Mouse (Mus musculus) cerebellum, postnatal 4 days (tissue): ENCODE results near the gene Fam98c.
A peak's percentile ranks its signal among the peaks of the same experiment; 100 is the strongest.
"Not testable (repeated sequence)": the region's sequence is repeated elsewhere in the genome, so short reads cannot be mapped to it uniquely, and the experiment has no call there.

ENCODE experiments used
- DNase-seq, 2 experiments: peaks; one replicate each; pipeline ENCODE4 v3.0.0; 2022; ENCODE audit warnings: low spot score in 2 of 2, mixed read lengths in 1 of 2

Fam98c gene

DNA sequence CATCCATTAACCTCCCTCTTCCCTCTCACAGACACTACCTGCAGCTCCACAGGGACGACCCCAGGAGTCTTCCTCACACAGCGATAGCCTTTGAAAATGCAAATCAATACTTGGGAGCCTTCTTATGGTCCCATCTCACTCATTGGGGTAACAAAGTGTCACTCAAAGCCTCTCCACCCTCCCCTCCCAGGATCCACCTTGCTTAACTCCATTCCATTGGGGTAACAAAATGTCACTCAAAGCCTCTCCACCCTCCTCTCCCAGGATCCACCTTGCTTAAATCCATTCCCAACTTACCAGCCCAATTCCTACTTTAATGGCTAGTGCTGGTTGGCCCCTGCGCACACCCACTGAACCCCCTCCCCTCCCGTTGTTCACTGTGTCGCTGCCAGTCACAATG is 2.2 kb upstream of the Fam98c start:
- no peak for DNase-seq

DNA sequence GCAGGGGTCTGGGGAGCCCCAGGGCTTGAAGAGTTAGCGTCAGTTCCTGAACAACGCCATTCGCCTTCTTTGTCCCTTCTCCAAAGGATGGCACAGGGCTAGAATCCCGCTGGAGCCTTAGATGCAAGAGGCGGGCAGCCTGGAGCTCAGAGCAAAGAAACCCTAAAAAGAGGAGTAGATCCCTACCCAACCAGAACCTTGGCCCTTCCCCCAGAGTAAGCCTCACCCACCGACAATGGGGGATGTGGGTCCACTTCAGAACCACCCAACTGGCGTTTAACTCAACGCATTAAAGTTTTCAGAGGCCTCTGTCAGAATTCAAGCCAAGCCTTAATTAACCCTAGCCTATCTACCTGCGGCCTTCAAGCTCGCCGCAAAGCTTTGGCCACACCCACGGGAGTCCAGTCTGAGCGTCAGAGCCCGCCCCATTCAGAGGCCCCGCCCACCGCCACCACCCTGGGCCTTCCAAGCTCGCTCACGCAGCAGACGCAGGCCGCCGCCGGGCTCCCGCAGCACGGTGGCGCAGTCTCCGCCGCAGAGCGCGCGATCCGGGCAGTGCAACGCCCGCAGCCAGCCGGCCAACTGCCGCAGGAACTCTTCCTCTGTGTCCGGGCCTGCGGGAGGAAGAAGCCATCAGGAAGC is 717 bp downstream of the Fam98c start:
- DNase-seq = peak; percentile 66 to 84

DNA sequence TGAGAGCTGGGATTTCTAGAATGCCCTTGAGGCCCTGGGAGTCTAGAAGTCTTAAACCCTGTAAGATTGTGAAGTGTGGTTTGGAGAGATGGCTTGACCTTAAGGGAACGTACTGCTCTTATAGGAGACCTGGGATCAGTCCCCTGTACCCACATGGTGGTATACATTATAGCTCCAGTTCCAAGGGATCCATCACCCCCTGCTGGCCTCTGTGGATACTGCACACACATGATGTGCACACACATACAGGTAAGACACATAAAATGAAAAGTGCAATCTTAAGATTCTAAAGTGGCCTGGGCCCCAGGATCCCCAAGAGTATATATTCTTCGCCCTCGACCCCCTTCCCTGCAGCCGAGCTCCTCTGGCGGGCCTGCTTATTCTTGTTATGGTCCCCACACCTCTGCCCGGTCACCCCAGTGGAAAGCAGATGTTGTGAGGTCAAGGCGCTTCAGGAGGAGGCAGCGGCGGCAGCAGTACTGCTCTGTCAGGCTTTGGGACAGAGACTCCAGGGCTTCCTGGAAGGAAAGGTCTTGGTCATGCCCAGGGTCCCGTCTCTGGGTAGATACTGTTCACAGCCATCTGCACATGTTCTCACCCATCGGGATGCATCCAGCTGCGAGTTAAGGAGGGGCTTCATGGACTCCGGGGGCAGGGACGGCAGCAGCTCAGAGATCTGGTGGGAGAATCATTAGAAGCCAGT is 1.9 kb downstream of the Fam98c start:
- no peak for DNase-seq

GRCm38 (mm10) chr7:29151486-29151885 is 4.5 kb downstream of the Fam98c start:
- DNase-seq = no peak

DNA sequence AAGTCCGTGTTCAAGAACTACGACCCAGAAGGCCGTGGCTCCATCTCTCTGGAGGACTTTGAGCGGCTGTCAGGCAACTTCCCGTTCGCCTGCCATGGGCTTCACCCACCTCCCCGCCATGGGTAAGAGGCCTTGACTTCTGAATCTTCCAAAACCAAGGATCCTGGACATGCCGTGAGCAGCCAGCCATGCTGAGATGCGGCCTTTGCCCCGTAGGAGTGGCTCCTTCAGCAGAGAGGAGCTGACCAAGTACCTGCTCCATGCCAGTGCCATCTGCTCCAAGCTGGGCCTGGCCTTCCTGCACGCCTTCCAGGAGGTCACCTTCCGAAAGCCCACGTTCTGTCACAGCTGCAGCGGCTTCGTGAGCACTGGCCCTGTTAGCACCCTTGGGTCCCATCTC is 7.3 kb downstream of the Fam98c start:
- no peak for DNase-seq

- DNase-seq = no peak
Observed at GRCm38 (mm10) chr7:29146625-29147367, 9.2 kb downstream of the Fam98c start.

GRCm38 (mm10) chr7:29144006-29144405 is 12.0 kb downstream of the Fam98c start:
- no peak for DNase-seq

DNA sequence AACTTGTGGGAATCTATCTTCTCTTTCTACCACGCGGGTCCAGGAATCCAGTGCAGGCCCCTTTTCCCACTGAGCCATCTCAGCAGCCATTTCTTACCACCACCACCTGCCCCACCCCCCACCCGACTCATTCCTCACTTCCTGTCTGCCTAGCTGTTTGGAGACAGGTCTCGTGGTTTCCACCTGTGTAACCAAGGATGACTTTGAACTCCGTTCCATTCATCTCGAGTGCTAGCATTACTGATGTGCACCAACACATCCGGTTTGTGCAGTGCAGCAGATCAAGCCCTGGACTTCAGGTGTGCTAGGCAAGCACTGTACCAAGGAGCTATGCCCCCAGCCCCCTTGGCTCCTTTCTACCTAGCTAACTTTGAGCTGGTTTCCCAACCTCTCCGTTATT is 14.6 kb downstream of the Fam98c start:
- no peak for DNase-seq

DNA sequence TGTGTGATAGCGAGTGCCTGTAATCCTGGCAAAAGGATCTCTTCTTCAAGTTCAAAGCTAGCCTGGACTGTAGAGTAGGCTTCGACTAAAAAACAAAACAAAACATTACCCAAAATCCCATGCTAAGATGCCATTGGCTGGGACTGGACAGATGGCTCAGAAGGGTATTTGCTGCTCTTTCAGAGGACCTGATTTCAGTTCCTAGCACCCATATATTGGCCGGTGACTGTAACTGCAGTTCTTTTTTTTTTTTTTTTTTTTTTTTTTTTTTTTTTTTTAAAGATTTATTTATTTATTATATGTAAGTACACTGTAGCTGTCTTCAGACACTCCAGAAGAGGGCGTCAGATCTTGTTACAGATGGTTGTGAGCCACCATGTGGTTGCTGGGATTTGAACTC is 16.8 kb downstream of the Fam98c start:
- not testable (repeated sequence) for DNase-seq

DNA sequence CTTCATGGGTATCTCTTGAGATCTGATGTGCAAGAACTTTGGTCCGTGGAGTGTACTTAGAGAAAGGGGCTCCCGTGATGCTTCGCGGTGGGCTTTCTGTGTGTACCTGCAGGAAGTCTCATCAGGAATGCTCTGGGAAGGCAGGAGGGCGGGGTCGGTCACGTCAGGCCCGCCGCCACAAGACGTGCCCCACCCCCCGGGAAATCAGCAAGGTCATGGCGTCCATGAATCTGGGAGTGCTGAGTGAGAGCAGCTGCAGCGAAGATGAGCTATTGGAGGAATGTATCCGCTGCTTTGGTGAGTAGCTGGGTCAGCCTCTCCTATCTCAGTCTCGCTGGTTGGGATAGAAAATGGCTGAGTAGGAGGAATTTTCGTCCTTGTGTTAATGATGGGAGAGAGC is 18.6 kb downstream of the Fam98c start:
- no peak for DNase-seq

DNA sequence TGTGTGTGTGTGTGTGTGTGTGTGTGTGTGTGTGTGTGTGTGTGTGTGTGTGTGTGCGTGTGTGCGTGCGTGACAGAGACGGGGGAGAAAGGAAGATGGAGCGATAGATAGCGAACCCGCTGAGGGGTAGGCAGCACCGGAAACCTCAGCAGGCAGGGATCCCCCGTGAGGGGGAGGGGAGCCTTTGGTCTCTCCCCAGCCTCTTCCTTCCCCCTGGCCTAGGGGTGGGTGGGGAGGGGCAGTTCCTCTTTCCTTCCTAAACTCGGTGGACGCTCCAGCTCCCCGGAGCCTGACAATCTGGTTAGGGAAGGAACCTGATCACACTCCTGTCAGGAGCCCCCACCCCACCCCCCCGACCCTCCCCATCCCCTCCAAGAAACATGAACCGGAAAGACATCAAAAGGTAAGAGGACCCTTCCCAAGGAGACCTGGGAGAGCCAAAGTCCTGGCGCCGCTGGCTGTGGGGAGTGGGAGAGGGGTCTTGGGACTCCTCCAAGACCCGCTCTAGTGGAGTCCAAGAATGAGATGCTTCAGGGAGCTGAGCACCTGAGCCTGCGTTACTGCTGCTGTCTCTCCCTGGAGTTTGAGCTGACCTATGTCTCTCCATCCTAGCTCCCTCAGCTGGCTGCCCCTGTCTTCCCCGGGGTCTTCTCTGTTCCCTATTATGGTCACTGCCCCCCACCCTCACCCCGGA is 21.2 kb downstream of the Fam98c start, which contains the start of gene Rasgrp4:
TSS of gene Rasgrp4 (plus strand) at position 159 of the 694 bp plus-strand sequence.
- no peak for DNase-seq

- no peak for DNase-seq
Observed at GRCm38 (mm10) chr7:29134230-29134629, 21.8 kb downstream of the Fam98c start.

GRCm38 (mm10) chr7:29128725-29129124 is 27.3 kb downstream of the Fam98c start:
- no peak for DNase-seq

DNA sequence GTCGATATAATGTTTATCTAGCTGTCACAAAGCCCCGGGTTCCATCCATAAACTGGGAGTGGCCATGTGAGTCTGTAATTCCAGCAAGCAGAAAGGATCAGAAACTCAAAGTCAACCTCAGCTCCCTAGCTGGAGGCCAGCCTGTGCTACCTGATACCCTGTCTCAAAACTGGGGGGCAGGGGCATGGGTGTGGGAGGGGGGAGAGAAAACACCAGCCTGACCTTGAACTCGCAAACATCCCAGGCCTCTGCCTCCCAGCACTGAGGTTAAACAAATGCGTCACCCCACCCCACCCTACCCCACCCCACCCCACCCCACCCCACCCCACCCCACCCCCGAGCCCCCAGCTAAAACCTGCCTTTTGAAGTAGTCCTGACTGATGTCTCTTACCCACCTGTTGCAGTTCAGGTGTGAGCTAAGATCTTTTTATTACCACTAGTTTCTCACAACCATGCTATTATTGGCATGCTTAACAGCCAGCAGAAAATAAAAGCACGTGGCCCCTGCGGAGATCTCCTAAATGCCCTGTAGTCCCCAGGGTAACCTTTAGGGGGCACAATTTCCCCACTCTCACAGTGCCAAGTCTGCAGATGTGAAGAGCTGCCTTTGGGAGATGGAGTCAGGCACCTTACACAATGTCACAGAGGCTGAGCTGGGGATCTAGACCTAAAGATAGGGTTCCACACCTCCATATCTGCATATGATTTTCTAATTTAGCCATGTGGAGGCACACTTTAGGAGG is 29.7 kb downstream of the Fam98c start:
- DNase-seq = no peak

DNA sequence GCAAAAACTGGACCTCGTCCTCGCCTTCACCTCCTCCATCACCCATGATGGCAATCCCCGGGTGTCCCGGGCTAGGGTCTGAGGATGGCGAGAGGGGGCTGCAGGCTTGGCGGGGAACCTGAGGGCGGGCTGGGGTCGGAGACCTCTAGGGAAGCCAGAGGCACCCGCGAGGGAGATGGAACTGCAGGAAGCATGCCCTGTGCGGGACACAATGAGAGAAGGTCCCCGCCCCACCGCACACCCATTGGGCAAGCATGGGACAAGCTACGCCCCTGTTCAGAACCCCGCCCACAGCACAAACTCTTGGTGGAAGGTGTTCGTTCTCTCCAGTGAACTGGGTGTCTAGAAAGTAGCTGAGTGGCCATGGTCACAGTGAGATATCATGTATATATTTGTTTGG is 31.1 kb downstream of the Fam98c start, which contains the start of gene Ryr1:
TSS of gene Ryr1 (minus strand) at position 210 of the 400 bp plus-strand sequence.
- peak in 1 of 2 experiments; percentile 14 for DNase-seq

GRCm38 (mm10) chr7:29123531-29124358 is 32.3 kb downstream of the Fam98c start:
- DNase-seq = no peak

DNA sequence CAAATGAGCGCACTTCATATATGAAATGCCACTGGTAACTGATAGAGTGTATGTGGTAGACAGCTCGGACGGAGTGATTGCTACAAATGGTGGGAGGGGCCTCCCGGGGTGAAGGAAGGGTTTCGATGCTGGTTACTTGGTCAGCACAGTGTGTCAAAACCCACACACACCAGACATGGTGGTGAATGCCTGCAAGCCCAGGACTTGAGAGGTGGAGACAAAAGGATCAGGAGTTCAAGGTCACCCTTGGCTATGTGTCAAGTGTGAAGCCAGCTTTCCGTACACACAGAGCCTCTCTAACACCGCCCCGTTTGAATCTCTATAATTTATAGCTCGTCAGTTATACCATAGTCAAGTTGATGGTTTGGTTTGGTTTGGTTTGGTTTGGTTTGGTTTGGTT is 33.2 kb downstream of the Fam98c start:
- no peak for DNase-seq

DNA sequence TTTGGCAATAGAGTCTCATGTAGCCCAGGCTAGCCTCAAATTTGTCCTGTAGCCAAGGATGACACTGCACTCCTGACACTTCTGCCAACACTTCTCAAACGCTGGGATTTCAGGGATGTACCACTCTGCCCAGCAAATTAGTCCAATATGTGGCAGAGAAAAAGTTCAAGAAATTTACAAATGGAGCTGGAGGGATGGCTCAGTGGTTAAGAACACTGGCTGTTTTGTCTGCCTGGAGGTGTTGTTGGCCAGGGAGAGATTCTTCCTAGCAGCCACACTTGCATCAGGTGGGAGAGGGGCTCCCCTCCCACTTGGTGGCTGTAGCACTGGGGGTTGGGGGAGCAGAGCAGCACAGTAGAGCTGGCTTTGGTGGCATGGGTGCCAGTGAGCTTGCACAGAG is 36.5 kb downstream of the Fam98c start:
- DNase-seq = no peak

- DNase-seq = no peak
Observed at GRCm38 (mm10) chr7:29118142-29118851, 37.7 kb downstream of the Fam98c start.
